Mouse (Mus musculus) heart, embryonic 14.5 days (tissue): ENCODE measurements around the gene Fgfrl1. TPM values are rescaled to one million over a fixed set of nuclear protein-coding genes. Genes with fewer than 3 reads are reported as not detected.
"Not testable (repeated sequence)": the region's sequence is repeated elsewhere in the genome, so short reads cannot be mapped to it uniquely, and the experiment has no call there.

Experiments used
- ATAC-seq: fragments of 200-750 bp; cut with Nextera tagmentation; 2 replicates; pipeline ENCODE4 v1.8.0; 2017; ENCODE audit warnings: low read depth, moderate TSS enrichment; ENCODE audit not compliant: insufficient number of reproducible peaks, insufficient read depth, low FRiP score
- H3K27ac ChIP-seq, 2 experiments: fragments of 200-500 bp in 1 of 2; fragments of 300-500 bp in 1 of 2; sonication (generic) in 1 of 2; replicated peaks in 1 of 2; 2 replicates each; pipeline ENCODE4 v1.5.1; 2012 to 2014; ENCODE audit warnings: low read depth in 2 of 2, low read length in 2 of 2, control low read depth in 1 of 2, mild to moderate bottlenecking in 1 of 2, mixed read lengths in 1 of 2; ENCODE audit not compliant: control insufficient read depth in 1 of 2, insufficient read depth in 1 of 2
- H3K27me3 ChIP-seq: fragments of 300-500 bp; sonication (generic); 2 replicates; pipeline ENCODE4 v1.6.1; 2014; ENCODE audit warnings: mild to moderate bottlenecking, low read length, control low read depth; ENCODE audit not compliant: control insufficient read depth, insufficient read depth
- H3K36me3 ChIP-seq: fragments of 300-500 bp; sonication (generic); 2 replicates; pipeline ENCODE4 v1.6.1; 2014; ENCODE audit warnings: mild to moderate bottlenecking, control low read depth, low read length, mixed read lengths; ENCODE audit not compliant: control insufficient read depth, insufficient read depth
- H3K4me1 ChIP-seq, 2 experiments: fragments of 200-500 bp in 1 of 2; fragments of 300-500 bp in 1 of 2; sonication (generic) in 1 of 2; 2 replicates each; pipeline ENCODE4 v1.6.1; 2012 to 2014; ENCODE audit warnings: low read length in 2 of 2, control low read depth in 1 of 2, mixed read lengths in 1 of 2; ENCODE audit not compliant: control insufficient read depth in 2 of 2, insufficient read depth in 2 of 2
- H3K4me2 ChIP-seq: fragments of 300-500 bp; sonication (generic); 2 replicates; pipeline ENCODE4 v1.6.1; 2014; ENCODE audit warnings: mild to moderate bottlenecking, low read length
- H3K4me3 ChIP-seq, 2 experiments: fragments of 200-500 bp in 1 of 2; fragments of 300-500 bp in 1 of 2; sonication (generic) in 1 of 2; 2 replicates each; pipeline ENCODE4 v1.5.1; 2012 to 2014; ENCODE audit warnings: low read length in 2 of 2, mild to moderate bottlenecking in 2 of 2, control low read depth in 1 of 2, low read depth in 1 of 2, moderate library complexity in 1 of 2; ENCODE audit not compliant: control insufficient read depth in 1 of 2, insufficient read depth in 1 of 2
- H3K9ac ChIP-seq: fragments of 300-500 bp; sonication (generic); 2 replicates; pipeline ENCODE4 v1.6.1; 2014; ENCODE audit warnings: mild to moderate bottlenecking, low read length
- H3K9me3 ChIP-seq: fragments of 300-500 bp; sonication (generic); 2 replicates; pipeline ENCODE4 v1.6.1; 2016; ENCODE audit warnings: low read length, control low read depth; ENCODE audit not compliant: control insufficient read depth
- WGBS: fragments of 180-500 bp; shearing (Covaris S2); extraction: QIAGEN DNeasy Blood & Tissue Kit; methylation state at CpG from one replicate; pipeline ENCODE4 v1.1.7; 2014; 5-methylcytosine and 5-hydroxymethylcytosine counted together
- polyA plus RNA-seq: library from polyadenylated mRNA; unstranded; fragments of >200 nt; fragmentation: Nextera tagmentation; extraction: Ambion mirVana; gene quantifications from 2 replicates; pipeline ENCODE4 v1.2.1, GENCODE M21; 2014

Fgfrl1 gene
- polyA plus RNA-seq, 1 experiment from 2014 or later = 25.2 TPM

- Histone ChIP-seq H3K4me2 (no peak overlapping the region), H3K4me3 (no peak overlapping the region), H3K27ac (no peak overlapping the region), H3K36me3 (no peaks in the 10 kb centered on the region), H3K9ac (no peak overlapping the region), H3K9me3 (no peaks in the 10 kb centered on the region), H3K4me1 (no peaks in the 10 kb centered on the region), H3K27me3 (no peaks in the 10 kb centered on the region)
- no peak for ATAC-seq
- 68% methylated on average over 2 of the region's 2 CpGs for WGBS
These were observed 50.4 kb downstream of the Fgfrl1 start for GRCm38 (mm10) chr5:108742596-108742995.

GRCm38 (mm10) chr5:108743856-108744255 is 51.7 kb downstream of the Fgfrl1 start:
- no peak for ATAC-seq
- Histone ChIP-seq H3K27ac (no peak overlapping the region), H3K9me3 (no peaks in the 10 kb centered on the region), H3K36me3 (no peaks in the 10 kb centered on the region), H3K9ac (no peak overlapping the region), H3K27me3 (no peaks in the 10 kb centered on the region), H3K4me3 (no peak overlapping the region), H3K4me2 (no peak overlapping the region), H3K4me1 (no peaks in the 10 kb centered on the region)
- 57% methylated on average over 2 of the region's 2 CpGs for WGBS

- H3K9me3 ChIP-seq = no peaks in the 10 kb centered on the region
- no peak for ATAC-seq
- 77% methylated on average over 3 of the region's 3 CpGs for WGBS
These were observed 52.4 kb downstream of the Fgfrl1 start for GRCm38 (mm10) chr5:108744629-108745028.

GRCm38 (mm10) chr5:108750328-108751210 is 58.4 kb downstream of the Fgfrl1 start:
- Histone ChIP-seq H3K27me3 (no peaks in the 10 kb centered on the region), H3K4me3 (no peak overlapping the region), H3K9me3 (no peaks in the 10 kb centered on the region), H3K9ac (no peak overlapping the region), H3K36me3 (no peaks in the 10 kb centered on the region), H3K27ac (no peak overlapping the region), H3K4me1 (no peaks in the 10 kb centered on the region), H3K4me2 (no peak overlapping the region)
- 51% methylated on average over 5 of the region's 5 CpGs for WGBS
- no peak for ATAC-seq

More at GRCm38 (mm10) chr5:108744629-108745028, 52.4 kb downstream of the Fgfrl1 start:
- Histone ChIP-seq H3K4me1 (no peaks in the 10 kb centered on the region), H3K27ac (no peak overlapping the region), H3K4me2 (no peak overlapping the region), H3K9ac (no peak overlapping the region), H3K36me3 (no peaks in the 10 kb centered on the region), H3K27me3 (no peaks in the 10 kb centered on the region), H3K4me3 (no peak overlapping the region)

GRCm38 (mm10) chr5:108751258-108751657 is 59.1 kb downstream of the Fgfrl1 start:
- H3K9ac ChIP-seq, H3K4me1 ChIP-seq, H3K4me2 ChIP-seq, H3K9me3 ChIP-seq, H3K4me3 ChIP-seq, H3K27ac ChIP-seq, H3K36me3 ChIP-seq, H3K27me3 ChIP-seq, ATAC-seq: not testable (repeated sequence)
- 73% methylated on average over 4 of the region's 4 CpGs for WGBS

Other genes with a start within 250 kb of the Fgfrl1 start
- 0.08 and 0.15 TPM in 2 replicates for gene Mfsd7a, start 243.5 kb upstream of the Fgfrl1 start, polyA plus RNA-seq
- 24.3 and 26.8 TPM in 2 replicates for gene Pcgf3, start 231.2 kb upstream of the Fgfrl1 start, polyA plus RNA-seq
- 0.44 and 1.1 TPM in 2 replicates for gene Cplx1, start 142.4 kb upstream of the Fgfrl1 start, polyA plus RNA-seq
- gene Gak, start 62.6 kb upstream of the Fgfrl1 start, polyA plus RNA-seq = 25.9 and 26.8 TPM in 2 replicates
- gene Tmem175, start 62.6 kb upstream of the Fgfrl1 start, polyA plus RNA-seq = 22.1 and 22.2 TPM in 2 replicates
- gene Idua, start 32.1 kb upstream of the Fgfrl1 start, polyA plus RNA-seq = 14.5 and 14.9 TPM in 2 replicates
- 5.6 and 6.6 TPM in 2 replicates for gene Dgkq, start 22.7 kb upstream of the Fgfrl1 start, polyA plus RNA-seq
- 0.40 and 0.53 TPM in 2 replicates for gene Slc26a1, start 16.8 kb upstream of the Fgfrl1 start, polyA plus RNA-seq
- gene Rnf212, start 82.6 kb downstream of the Fgfrl1 start, polyA plus RNA-seq = not detected in 2 replicates
- not detected in 2 replicates for gene Tmed11, start 103.0 kb downstream of the Fgfrl1 start, polyA plus RNA-seq
- not detected in 2 replicates for gene Vmn2r8, start 116.5 kb downstream of the Fgfrl1 start, polyA plus RNA-seq
- not detected in 2 replicates for gene Vmn2r9, start 160.2 kb downstream of the Fgfrl1 start, polyA plus RNA-seq